Mouse (Mus musculus): ENCODE data around the gene Tarm1. TPM values are rescaled to one million over a fixed set of nuclear protein-coding genes. Genes with fewer than 3 reads are reported as not detected.

Gene Tarm1
- total and polyA plus RNA-seq, 3 experiments, result 1.3 TPM; not detected in 2

DNA sequence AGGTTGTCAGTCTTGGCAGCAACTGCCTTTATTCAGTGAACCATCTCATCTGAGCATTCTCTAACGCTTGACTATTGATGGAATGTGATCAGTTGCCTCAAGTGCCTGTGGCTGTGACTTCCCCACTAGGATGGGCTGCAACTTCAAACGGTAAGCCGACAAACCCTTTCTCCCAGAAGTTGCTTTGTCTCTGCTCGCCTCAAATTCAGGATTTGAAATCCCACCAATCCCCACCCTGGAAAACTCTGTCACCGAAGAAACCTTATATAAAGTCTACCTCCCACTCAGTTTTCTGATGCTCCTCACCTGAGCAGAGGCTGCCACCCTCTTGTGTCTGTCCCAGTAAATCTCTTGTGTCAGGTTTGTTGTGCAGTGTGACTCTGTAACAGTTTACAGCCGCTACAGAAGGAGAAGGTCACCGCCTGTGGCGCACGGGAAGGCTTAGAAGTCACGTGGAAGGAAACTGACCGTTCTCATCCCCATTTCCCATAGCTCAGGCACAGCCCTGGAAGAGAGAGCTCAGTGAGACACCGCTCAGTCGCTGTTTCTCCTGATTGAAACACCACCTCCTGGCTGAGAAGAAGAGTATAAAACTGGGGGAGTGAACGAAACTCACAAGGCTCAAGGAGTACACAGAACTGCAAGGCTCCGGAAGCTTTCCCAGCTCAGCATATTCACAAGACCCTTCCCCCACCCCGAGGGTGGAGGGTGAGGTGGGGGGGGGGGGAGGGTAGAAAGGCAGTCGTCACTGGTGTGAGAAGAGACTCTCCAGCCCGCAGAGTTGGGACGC, 27.9 kb downstream of the Tarm1 start:
- no peak for DNase-seq (ENCODE audit: extremely low read depth)
- no peaks in the 10 kb centered on the region for H3K27me3 ChIP-seq (replicated peaks)
- no peaks in the 10 kb centered on the region for H3K9me3 ChIP-seq (replicated peaks; ENCODE audit: low read length)
- TF ChIP-seq CHD1 (IDR thresholded peaks at IDR 0.05; ENCODE audit: low read depth, low read length) (no peak), E2F4 (IDR thresholded peaks at IDR 0.05; ENCODE audit: insufficient replicate concordance, low read depth, low read length) (no peak), CHD2 (IDR thresholded peaks at IDR 0.05; ENCODE audit: low read length) (no peak), MAZ (IDR thresholded peaks at IDR 0.05; ENCODE audit: low read depth, low read length) (no peak), ZNF384 (IDR thresholded peaks at IDR 0.05; ENCODE audit: low read depth, low read length) (no peak), HCFC1 (IDR thresholded peaks at IDR 0.05; ENCODE audit: low read depth, low read length) (no peak), SMC3 (IDR thresholded peaks at IDR 0.05; ENCODE audit: low read depth, low read length) (no peak)
- H3K4me2 ChIP-seq (ENCODE audit: insufficient read depth, low read depth, poor library complexity, severe bottlenecking), result no peak overlapping the region
- no peak overlapping the region for H3K27ac ChIP-seq (ENCODE audit: insufficient read depth, low read depth)
- dilution Hi-C loops (cut with MboI; ENCODE audit: extremely low pct_ligation_motif_present, extremely low pct_unique_long_range_greater_than_20kb, low sequenced_read_pairs), result no loop called here
- no peak overlapping the region for H3K4me3 ChIP-seq (replicated peaks in 1 of 3; ENCODE audit: low read depth in 2 of 3, low read length in 2 of 3, poor library complexity in 1 of 3)
- no peak overlapping the region for H3K9ac ChIP-seq (ENCODE audit: insufficient read depth, low read depth)
- in situ Hi-C loops (cut with MboI; ENCODE audit: low pct_ligation_motif_present, low pct_unique_long_range_greater_than_20kb, low sequenced_read_pairs), result no loop called here
- no peaks in the 10 kb centered on the region for H3K36me3 ChIP-seq (replicated peaks in 1 of 2; ENCODE audit: control insufficient read depth in 1 of 2, insufficient read depth in 1 of 2, low read length in 1 of 2)
- no peaks in the 10 kb centered on the region for H3K79me2 ChIP-seq (replicated peaks; ENCODE audit: control insufficient read depth, extremely low read depth, insufficient read depth, poor library complexity, severe bottlenecking)
- H3K4me1 ChIP-seq (ENCODE audit: control insufficient read depth in 1 of 2, insufficient read depth in 2 of 2), result peaks cover 2 to 17% of the 10 kb centered on the region in 2 experiments; a peak in 3 of 4 replicates

DNA sequence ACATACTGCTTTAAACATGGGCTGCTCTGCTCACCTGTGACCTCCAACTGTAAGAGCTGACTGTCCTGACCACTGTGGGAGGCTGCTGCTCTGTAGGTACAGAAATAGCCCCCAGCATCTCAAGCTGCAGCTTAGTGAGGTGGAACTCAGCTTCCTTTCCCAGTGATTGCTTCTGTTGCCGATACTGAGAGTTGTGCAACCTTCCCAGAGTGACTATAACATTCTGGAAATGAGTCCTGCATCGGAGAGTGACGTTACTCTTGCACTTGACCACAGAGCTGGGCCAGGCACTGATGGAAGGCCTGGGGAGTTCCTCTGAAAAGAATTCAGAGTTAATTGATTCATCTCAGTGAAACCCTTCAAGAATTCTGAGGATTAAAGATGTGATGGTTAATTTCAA, 29.6 kb downstream of the Tarm1 start:
- no peak overlapping the region for H3K27ac ChIP-seq (ENCODE audit: insufficient read depth, low read depth)
- TF ChIP-seq TBP (conservative IDR thresholded peaks at IDR 0.05; ENCODE audit: low read depth, low read length) (no peak), MXI1 (IDR thresholded peaks at IDR 0.05; ENCODE audit: low read depth, low read length) (no peak), IRF4 (IDR thresholded peaks at IDR 0.05; ENCODE audit: low read depth, low read length) (peak; percentile 50; the same call in 1 of the 2 replicates), CHD1 (IDR thresholded peaks at IDR 0.05; ENCODE audit: low read depth, low read length) (no peak), HCFC1 (IDR thresholded peaks at IDR 0.05; ENCODE audit: low read depth, low read length) (no peak), ELF1 (IDR thresholded peaks at IDR 0.05; ENCODE audit: low read depth, low read length) (no peak), TCF12 (IDR thresholded peaks at IDR 0.05; ENCODE audit: low read depth, low read length) (no peak), EP300 (IDR thresholded peaks at IDR 0.05; ENCODE audit: low read length) (no peak), ETS1 (conservative IDR thresholded peaks at IDR 0.05; ENCODE audit: low read depth, low read length) (peak; percentile 50), JUN (IDR thresholded peaks at IDR 0.05; ENCODE audit: insufficient read depth, low read depth, low read length) (peak; percentile 27; the same call in 1 of the 2 replicates), USF2 (conservative IDR thresholded peaks at IDR 0.05; ENCODE audit: low read depth, low read length) (no peak), ZNF384 (IDR thresholded peaks at IDR 0.05; ENCODE audit: low read depth, low read length) (no peak)
- dilution Hi-C loops (cut with MboI; ENCODE audit: extremely low pct_ligation_motif_present, extremely low pct_unique_long_range_greater_than_20kb, low sequenced_read_pairs) (no loop called here), in situ Hi-C loops (cut with MboI; ENCODE audit: low pct_ligation_motif_present, low pct_unique_long_range_greater_than_20kb, low sequenced_read_pairs) (no loop called here)
- H3K4me2 ChIP-seq (ENCODE audit: insufficient read depth, low read depth, poor library complexity, severe bottlenecking), result no peak overlapping the region
- no peaks in the 10 kb centered on the region for H3K27me3 ChIP-seq (replicated peaks)
- no peak overlapping the region for H3K9ac ChIP-seq (ENCODE audit: insufficient read depth, low read depth)
- no peaks in the 10 kb centered on the region for H3K36me3 ChIP-seq (replicated peaks in 1 of 2; ENCODE audit: control insufficient read depth in 1 of 2, insufficient read depth in 1 of 2, low read length in 1 of 2)
- H3K4me1 ChIP-seq (ENCODE audit: control insufficient read depth in 1 of 2, insufficient read depth in 2 of 2), result peaks cover 2 to 17% of the 10 kb centered on the region in 2 experiments; a peak in 3 of 4 replicates
- no peak overlapping the region for H3K4me3 ChIP-seq (replicated peaks in 1 of 3; ENCODE audit: low read depth in 2 of 3, low read length in 2 of 3, poor library complexity in 1 of 3)
- H3K9me3 ChIP-seq (replicated peaks; ENCODE audit: low read length), result no peaks in the 10 kb centered on the region
- H3K79me2 ChIP-seq (replicated peaks; ENCODE audit: control insufficient read depth, extremely low read depth, insufficient read depth, poor library complexity, severe bottlenecking), result no peaks in the 10 kb centered on the region
- DNase-seq (ENCODE audit: extremely low read depth), result peak; percentile 40
